Mouse (Mus musculus) intestine, embryonic 15.5 days (tissue): ENCODE data around the gene Pde4b. TPM values are rescaled to one million over a fixed set of nuclear protein-coding genes. Genes with fewer than 3 reads are reported as not detected.

ENCODE experiments used
- ATAC-seq: fragments of 200-750 bp; cut with Nextera tagmentation; 2 replicates; pipeline ENCODE4 v1.8.0; 2017; ENCODE audit warnings: moderate TSS enrichment, moderate library complexity
- H3K27ac ChIP-seq: fragments of 300-500 bp; sonication (generic); 2 replicates; pipeline ENCODE4 v1.5.1; 2015; ENCODE audit warnings: mild to moderate bottlenecking, inconsistent platforms
- H3K27me3 ChIP-seq: fragments of 300-500 bp; sonication (generic); replicated peaks from 2 replicates; pipeline ENCODE4 v1.6.1; 2015; ENCODE audit warnings: inconsistent platforms
- H3K36me3 ChIP-seq: fragments of 300-500 bp; sonication (generic); 2 replicates; pipeline ENCODE4 v1.6.1; 2015; ENCODE audit warnings: inconsistent platforms
- H3K4me1 ChIP-seq: fragments of 300-500 bp; sonication (generic); replicated peaks from 2 replicates; pipeline ENCODE4 v1.6.1; 2015; ENCODE audit warnings: inconsistent platforms
- H3K4me2 ChIP-seq: fragments of 300-500 bp; sonication (generic); replicated peaks from 2 replicates; pipeline ENCODE4 v1.6.1; 2015; ENCODE audit warnings: mild to moderate bottlenecking, inconsistent platforms
- H3K4me3 ChIP-seq: fragments of 300-500 bp; sonication (generic); replicated peaks from 2 replicates; pipeline ENCODE4 v1.5.1; 2015; ENCODE audit warnings: inconsistent platforms
- H3K9ac ChIP-seq: fragments of 300-500 bp; sonication (generic); 2 replicates; pipeline ENCODE4 v1.6.1; 2015; ENCODE audit warnings: inconsistent platforms
- H3K9me3 ChIP-seq: fragments of 300-500 bp; sonication (generic); 2 replicates; pipeline ENCODE4 v1.6.1; 2016; ENCODE audit warnings: inconsistent platforms
- WGBS: fragments of 180-500 bp; shearing (Covaris S2); methylation state at CpG from one replicate; pipeline ENCODE4 v1.1.7; 2015; 5-methylcytosine and 5-hydroxymethylcytosine counted together
- polyA plus RNA-seq: library from polyadenylated mRNA; unstranded; fragments of >200 nt; fragmentation: Nextera tagmentation; extraction: Ambion mirVana; gene quantifications from 2 replicates; pipeline ENCODE4 v1.2.1, GENCODE M21; 2015

Pde4b gene
- polyA plus RNA-seq, 1 experiment from 2014 or later = 13.4 TPM

GRCm38 (mm10) chr4:102560676-102561280, 473.4 kb downstream of the Pde4b start:
- H3K9me3 ChIP-seq = no peaks in the 10 kb centered on the region
- H3K4me3 ChIP-seq = no peak overlapping the region
- no peak overlapping the region for H3K4me2 ChIP-seq
- H3K27ac ChIP-seq = no peak overlapping the region
- no peak for ATAC-seq
- no peaks in the 10 kb centered on the region for H3K36me3 ChIP-seq
- no peak overlapping the region for H3K9ac ChIP-seq
- WGBS = 84% methylated on average over 12 of the region's 12 CpGs
- H3K27me3 ChIP-seq = no peaks in the 10 kb centered on the region
- H3K4me1 ChIP-seq = 0 out of 2 replicates have a peak, but pooled peaks cover 4% of the 10 kb centered on the region

- H3K27ac ChIP-seq = no peak overlapping the region
- ATAC-seq = no peak
- H3K4me1 ChIP-seq = peaks cover 9% of the 10 kb centered on the region; the same call in 1 of the 2 replicates
- 80% methylated on average over 9 of the region's 9 CpGs for WGBS
- no peaks in the 10 kb centered on the region for H3K9me3 ChIP-seq
- no peak overlapping the region for H3K4me3 ChIP-seq
- no peaks in the 10 kb centered on the region for H3K27me3 ChIP-seq
- H3K9ac ChIP-seq = no peak overlapping the region
- H3K36me3 ChIP-seq = no peaks in the 10 kb centered on the region
- no peak overlapping the region for H3K4me2 ChIP-seq
Observed at GRCm38 (mm10) chr4:102563273-102563855, 476.0 kb downstream of the Pde4b start.

- H3K36me3 ChIP-seq = no peaks in the 10 kb centered on the region
- no peak for ATAC-seq
- no peak overlapping the region for H3K9ac ChIP-seq
- peaks cover 14% of the 10 kb centered on the region for H3K4me1 ChIP-seq
- WGBS = 89% methylated on average over 3 of the region's 3 CpGs
- H3K4me2 ChIP-seq = no peak overlapping the region
- H3K27ac ChIP-seq = no peak overlapping the region
- no peaks in the 10 kb centered on the region for H3K9me3 ChIP-seq
- H3K27me3 ChIP-seq = no peaks in the 10 kb centered on the region
- H3K4me3 ChIP-seq = no peak overlapping the region
Observed at GRCm38 (mm10) chr4:102564286-102564685, 476.9 kb downstream of the Pde4b start.

GRCm38 (mm10) chr4:102566421-102566820, 479.1 kb downstream of the Pde4b start:
- WGBS = 51% methylated on average over 1 of the region's 1 CpGs
- Histone ChIP-seq H3K27ac (no peak overlapping the region), H3K9me3 (no peaks in the 10 kb centered on the region), H3K27me3 (no peaks in the 10 kb centered on the region), H3K4me2 (no peak overlapping the region), H3K9ac (no peak overlapping the region), H3K36me3 (no peaks in the 10 kb centered on the region), H3K4me1 (peaks cover 16% of the 10 kb centered on the region), H3K4me3 (no peak overlapping the region)
- ATAC-seq = no peak

GRCm38 (mm10) chr4:102567111-102567510, 479.8 kb downstream of the Pde4b start:
- ATAC-seq = no peak
- no peak overlapping the region for H3K4me2 ChIP-seq
- H3K27ac ChIP-seq = no peak overlapping the region
- H3K27me3 ChIP-seq = no peaks in the 10 kb centered on the region
- H3K4me3 ChIP-seq = no peak overlapping the region
- H3K36me3 ChIP-seq = no peaks in the 10 kb centered on the region
- H3K9ac ChIP-seq = no peak overlapping the region
- no peaks in the 10 kb centered on the region for H3K9me3 ChIP-seq
- H3K4me1 ChIP-seq = peaks cover 16% of the 10 kb centered on the region
- 59% methylated on average over 2 of the region's 2 CpGs for WGBS

DNA sequence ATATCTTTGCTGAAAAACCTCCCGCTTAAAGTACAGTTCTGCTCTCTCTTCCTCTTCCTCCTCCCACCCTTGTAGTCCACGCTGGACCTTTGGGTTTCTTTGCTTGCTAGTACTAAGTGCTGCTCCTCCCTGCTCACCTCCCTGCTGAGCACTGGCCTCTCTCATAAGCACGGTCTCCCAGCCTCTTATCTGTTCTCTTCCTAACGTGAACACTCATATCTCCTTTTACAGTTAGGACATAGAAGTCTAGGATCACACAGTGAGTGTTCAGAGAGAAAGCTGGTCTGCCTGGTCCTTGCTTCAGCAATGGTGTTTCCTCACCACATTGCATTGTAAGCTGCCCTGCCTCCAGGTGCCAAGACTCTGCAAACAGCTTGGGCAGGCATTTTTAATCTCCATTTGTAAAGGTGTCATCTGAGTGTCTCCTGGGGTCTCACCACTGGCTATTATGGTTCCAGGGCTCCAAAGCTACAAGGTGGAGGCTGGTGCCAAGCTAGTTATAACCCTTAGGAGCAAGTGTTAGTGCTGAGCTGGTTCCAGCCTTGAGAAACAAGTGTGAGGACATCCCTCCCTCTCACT, 480.4 kb downstream of the Pde4b start:
- Histone ChIP-seq H3K9ac (no peak overlapping the region), H3K9me3 (no peaks in the 10 kb centered on the region), H3K4me2 (no peak overlapping the region), H3K27ac (no peak overlapping the region), H3K36me3 (no peaks in the 10 kb centered on the region), H3K27me3 (no peaks in the 10 kb centered on the region), H3K4me3 (no peak overlapping the region), H3K4me1 (peaks cover 16% of the 10 kb centered on the region)
- no peak for ATAC-seq
- WGBS = 34% methylated on average over 4 of the region's 4 CpGs

DNA sequence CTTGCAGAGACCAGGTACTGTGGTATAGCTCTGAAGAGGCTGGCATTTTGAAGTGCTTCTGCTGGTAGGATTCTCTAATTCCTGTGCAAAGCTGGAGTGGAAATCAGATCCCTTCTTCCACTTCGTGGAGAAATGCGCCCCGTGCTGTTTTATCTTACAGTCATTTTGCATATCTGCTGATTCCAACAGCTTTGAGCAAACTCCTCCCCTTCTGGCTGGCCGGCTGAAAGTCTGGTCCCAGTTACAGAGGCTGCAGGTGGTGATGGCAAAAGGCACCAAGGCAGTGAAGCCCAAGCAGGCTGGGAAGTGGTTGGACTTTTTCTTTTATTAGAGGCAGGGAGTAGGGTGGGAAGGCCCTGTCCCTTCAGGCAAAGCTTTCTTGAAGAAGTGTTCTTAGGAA, 481.2 kb downstream of the Pde4b start:
- Histone ChIP-seq H3K36me3 (no peaks in the 10 kb centered on the region), H3K27me3 (no peaks in the 10 kb centered on the region), H3K9me3 (no peaks in the 10 kb centered on the region), H3K4me1 (peaks cover 16% of the 10 kb centered on the region), H3K27ac (peak overlapping the region; percentile 58; the same call in 1 of the 2 replicates), H3K4me3 (0 out of 2 replicates have a peak overlapping the region, but pooled peaks have one; percentile 3), H3K9ac (no peak overlapping the region), H3K4me2 (peak overlapping the region; percentile 42)
- ATAC-seq = peak; percentile 55
- 2% methylated on average over 4 of the region's 4 CpGs for WGBS

DNA sequence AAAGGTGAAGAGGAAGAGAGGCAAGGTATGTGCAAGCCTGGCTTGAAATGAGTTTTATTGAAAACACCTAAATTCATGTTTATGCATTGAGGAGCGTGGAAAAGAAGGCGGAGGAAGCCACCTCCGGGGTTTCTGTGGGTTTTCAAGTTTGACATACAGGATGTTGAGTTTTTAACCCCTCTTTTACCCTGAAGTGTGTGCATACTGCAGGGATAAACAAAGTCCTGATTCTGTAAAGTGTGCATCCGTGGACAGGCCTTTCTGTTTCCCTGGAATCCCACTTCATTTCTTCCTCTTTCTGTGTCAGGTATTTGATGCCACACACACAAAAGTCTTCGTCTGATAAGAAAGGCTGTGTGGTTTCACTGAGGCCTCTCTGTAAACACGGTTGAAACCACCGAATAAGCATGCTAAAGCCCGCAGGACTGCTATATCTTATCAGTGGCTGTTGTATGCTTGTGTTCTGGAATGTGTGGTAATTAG, 481.8 kb downstream of the Pde4b start:
- no peaks in the 10 kb centered on the region for H3K27me3 ChIP-seq
- H3K9me3 ChIP-seq = no peaks in the 10 kb centered on the region
- no peak overlapping the region for H3K4me3 ChIP-seq
- peak overlapping the region; percentile 58; the same call in 1 of the 2 replicates for H3K27ac ChIP-seq
- no peak for ATAC-seq
- no peak overlapping the region for H3K9ac ChIP-seq
- peak overlapping the region; percentile 42; the same call in 1 of the 2 replicates for H3K4me2 ChIP-seq
- no peaks in the 10 kb centered on the region for H3K36me3 ChIP-seq
- 12% methylated on average over 8 of the region's 8 CpGs for WGBS
- H3K4me1 ChIP-seq = peaks cover 16% of the 10 kb centered on the region

- peaks cover 16% of the 10 kb centered on the region for H3K4me1 ChIP-seq
- peak overlapping the region; percentile 89 for H3K27ac ChIP-seq
- no peaks in the 10 kb centered on the region for H3K36me3 ChIP-seq
- under 1% methylated on average over 20 of the region's 20 CpGs for WGBS
- H3K27me3 ChIP-seq = no peaks in the 10 kb centered on the region
- H3K4me3 ChIP-seq = peak overlapping the region; percentile 52
- ATAC-seq = peak; percentile 80
- peak overlapping the region; percentile 89 for H3K4me2 ChIP-seq
- H3K9ac ChIP-seq = peak overlapping the region; percentile 56
- no peaks in the 10 kb centered on the region for H3K9me3 ChIP-seq
Observed at GRCm38 (mm10) chr4:102569950-102570765, 482.8 kb downstream of the Pde4b start.

DNA sequence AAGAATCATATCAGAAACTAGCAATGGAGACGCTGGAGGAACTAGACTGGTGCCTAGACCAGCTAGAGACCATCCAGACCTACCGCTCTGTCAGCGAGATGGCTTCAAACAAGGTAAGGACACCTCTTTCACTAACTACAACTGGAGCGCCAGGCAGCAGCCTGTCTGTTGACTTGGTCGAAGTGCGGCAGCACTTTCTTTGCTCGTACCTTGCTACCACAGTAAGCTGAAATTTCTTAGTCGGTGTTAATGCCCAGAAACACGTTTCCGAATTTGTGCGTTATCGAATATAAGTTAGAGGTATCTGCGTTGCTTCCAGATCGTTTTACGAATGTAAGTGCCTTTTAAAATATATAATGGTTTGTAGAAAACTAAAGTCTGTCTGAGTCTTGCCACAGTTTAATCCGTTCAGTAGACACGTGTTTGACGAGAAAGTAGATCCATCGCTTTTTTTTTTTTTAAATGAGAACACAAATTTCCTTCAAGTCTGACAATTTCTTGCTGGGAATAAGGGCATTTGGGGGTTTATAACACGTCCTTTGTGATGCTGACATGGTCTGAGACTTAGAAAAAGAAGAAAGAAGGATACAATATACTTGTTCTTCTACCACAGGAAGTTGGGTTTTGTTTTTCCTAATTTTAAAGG, 483.5 kb downstream of the Pde4b start:
- H3K4me1 ChIP-seq = peaks cover 16% of the 10 kb centered on the region
- H3K27me3 ChIP-seq = no peaks in the 10 kb centered on the region
- peak; percentile 54 for ATAC-seq
- H3K27ac ChIP-seq = peak overlapping the region; percentile 89
- H3K4me2 ChIP-seq = peak overlapping the region; percentile 89
- H3K9me3 ChIP-seq = no peaks in the 10 kb centered on the region
- WGBS = 2% methylated on average over 20 of the region's 20 CpGs
- H3K4me3 ChIP-seq = peak overlapping the region; percentile 52
- peak overlapping the region; percentile 56 for H3K9ac ChIP-seq
- no peaks in the 10 kb centered on the region for H3K36me3 ChIP-seq

DNA sequence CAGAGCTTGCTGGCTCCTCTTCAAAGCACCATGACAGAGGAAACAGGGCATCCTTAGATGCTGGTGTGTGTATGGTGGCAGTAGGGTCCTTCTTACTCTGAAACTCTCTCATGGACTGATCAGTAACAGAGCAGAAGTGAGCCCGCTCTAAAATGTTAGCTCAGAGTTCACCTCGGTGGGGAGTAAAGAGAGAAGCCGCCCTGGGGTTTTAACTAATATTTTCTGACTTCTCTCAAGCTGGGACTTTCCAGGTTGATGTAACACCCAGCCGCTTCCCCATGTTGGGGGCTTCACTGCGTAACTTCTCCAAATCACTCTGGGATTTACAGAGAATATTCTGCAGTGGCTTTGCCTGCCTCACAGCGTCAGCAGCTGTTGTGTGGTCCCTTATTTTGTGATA, 484.7 kb downstream of the Pde4b start:
- H3K27ac ChIP-seq = no peak overlapping the region
- no peaks in the 10 kb centered on the region for H3K27me3 ChIP-seq
- H3K9me3 ChIP-seq = no peaks in the 10 kb centered on the region
- H3K9ac ChIP-seq = no peak overlapping the region
- WGBS = 60% methylated on average over 6 of the region's 6 CpGs
- peak overlapping the region; percentile 8 for H3K4me3 ChIP-seq
- ATAC-seq = no peak
- H3K4me1 ChIP-seq = peaks cover 15% of the 10 kb centered on the region
- H3K36me3 ChIP-seq = no peaks in the 10 kb centered on the region
- H3K4me2 ChIP-seq = peak overlapping the region; percentile 28
